Mouse (Mus musculus) ovary, postnatal 14 days (tissue): ENCODE measurements at regions not wholly inside any gene's neighbourhood (a gene's known extent, or its start where the extent isn't known, plus 50 kb on each side); places are given as distances from the start of the nearest gene placed in this dataset.

Source experiments
- DNase-seq: peaks from one replicate; pipeline ENCODE4 v3.0.0; 2022; ENCODE audit warnings: low spot score

DNA sequence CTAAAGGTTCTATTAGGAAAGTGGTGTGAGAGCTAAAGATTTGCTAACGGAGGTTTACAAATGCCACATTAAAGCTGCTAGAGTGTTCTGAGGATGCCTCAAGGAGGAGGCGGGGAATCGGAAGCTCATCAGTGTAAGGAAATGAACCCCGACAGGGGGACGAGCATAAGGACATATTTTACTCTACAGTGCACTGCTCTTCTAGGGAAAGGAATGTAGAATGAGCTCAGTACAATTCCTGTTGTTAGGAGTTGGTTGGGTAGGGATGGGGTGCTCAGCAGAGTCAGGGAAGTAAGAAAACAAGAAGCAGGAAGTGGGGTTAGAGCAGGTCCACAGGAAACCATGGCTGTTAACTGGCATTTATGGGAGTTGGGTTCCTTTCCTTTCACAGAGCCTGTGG lies 54.6 kb downstream of the Mex3b start:
- DNase-seq, result no peak

DNA sequence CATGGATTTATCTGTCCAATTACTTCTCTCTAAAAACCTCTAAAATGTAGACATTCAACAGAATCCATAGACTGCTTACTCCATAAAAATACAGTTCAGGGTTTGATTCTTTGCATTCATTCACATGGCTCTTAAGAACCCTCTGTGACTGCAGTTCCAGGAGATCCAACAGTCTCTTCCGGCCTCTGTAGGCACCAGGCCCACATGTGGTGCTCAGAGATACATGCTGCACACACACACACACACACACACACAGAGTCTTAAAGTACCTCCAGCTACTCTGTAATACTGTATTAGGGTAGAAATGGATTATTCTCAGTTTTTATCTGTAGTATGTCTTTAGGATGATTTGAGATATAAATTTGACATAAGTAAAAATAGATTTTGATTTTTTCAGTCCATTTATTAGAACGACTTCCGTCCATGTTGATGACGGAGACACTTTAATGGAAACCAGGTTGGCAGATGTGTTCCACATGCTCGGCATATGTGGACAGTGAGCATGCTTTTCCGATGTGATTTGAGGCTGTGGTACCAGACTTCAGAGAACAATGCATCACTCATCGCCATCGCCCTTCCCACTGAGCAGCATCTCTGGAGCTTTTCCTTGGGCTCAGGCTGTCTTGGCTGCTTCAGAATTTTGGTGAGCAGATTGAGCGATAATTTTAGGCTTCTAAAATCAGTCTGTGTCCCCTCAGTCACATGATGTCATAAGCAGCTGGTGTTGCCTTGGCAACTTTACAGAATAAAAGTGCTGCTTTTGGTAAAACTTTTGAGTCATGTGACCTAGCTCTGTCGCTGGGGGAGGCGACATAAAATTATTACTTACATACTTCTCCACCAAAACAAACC lies 56.3 kb downstream of the Mex3b start:
- no peak for DNase-seq

DNA sequence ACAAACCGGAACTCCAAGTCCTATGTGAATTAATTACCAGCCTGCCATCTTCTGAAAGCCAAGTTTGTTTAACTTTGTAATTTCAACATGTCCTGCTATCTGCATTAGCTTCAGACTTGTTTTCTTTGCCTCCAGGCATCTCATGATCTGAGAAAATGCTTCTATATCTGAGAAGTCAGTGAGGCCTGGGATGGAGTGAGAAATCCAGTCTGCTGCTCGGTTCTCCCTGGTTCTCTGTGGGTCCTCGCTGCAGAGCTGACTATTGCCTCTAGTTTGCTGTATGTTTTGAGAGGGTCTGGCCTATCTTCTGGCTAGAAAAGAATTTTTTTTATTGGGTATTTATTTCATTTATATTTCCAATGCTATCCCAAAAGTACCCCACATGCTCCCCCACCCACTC lies 57.0 kb downstream of the Mex3b start:
- DNase-seq, result no peak

DNA sequence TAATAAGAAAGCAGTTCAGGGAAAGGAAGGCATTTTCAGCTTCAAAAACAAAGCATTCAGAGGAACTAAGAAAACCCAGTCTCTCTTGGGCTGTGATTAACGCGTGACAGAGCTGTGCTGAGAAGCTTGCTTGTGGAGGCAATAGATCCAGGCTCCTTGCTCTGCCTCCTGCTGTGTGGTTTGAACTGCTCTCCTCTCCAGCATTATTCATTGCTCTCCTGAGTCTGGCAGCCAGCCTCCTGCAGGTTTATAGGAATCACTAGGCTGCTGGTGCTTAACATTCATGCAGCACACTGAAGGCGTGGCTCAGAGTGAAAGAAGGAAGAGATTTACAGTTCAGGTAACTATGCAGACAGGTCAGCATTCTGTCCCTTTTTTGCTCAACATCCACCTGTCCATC lies 71.2 kb downstream of the Mex3b start:
- DNase-seq, result no peak

DNA sequence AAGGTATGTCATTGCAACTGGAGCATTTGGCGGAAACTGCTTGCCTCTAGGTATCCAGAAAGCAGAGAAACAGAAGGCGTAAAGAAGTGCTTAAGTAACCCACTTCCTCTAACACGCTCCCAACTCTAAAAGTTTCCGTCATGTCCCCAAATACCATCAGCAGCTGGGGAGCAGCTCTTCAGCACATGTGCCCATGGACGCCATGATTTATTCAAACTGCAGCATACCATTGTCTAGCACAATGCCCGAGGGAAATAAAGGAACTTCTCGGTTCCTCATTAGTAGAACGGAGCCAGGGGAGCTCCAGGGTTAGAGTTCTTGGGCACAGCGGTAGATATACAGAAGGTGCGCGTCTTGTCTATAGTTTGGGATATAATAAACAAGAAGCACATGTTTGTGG lies 72.4 kb downstream of the Mex3b start:
- DNase-seq, result no peak

DNA sequence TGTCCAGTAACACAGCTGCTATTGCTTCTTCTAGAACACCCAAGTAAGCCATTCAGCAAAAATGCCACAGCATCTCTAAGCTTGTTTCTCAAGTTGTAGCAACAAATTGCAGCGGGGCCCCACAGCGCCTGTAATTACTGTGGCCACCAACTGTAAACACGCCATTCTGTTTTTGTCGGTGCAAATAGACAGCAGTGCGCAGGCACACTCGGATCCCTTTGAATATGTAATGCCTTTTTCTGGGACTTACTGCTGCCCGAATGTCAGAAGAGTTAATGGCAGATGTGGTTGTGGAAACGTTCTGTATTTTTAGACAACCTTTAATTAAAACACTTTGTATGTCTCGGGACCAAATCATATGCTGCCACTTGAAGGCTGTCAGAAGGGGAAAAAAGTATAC lies 76.2 kb downstream of the Mex3b start:
- DNase-seq, result no peak

DNA sequence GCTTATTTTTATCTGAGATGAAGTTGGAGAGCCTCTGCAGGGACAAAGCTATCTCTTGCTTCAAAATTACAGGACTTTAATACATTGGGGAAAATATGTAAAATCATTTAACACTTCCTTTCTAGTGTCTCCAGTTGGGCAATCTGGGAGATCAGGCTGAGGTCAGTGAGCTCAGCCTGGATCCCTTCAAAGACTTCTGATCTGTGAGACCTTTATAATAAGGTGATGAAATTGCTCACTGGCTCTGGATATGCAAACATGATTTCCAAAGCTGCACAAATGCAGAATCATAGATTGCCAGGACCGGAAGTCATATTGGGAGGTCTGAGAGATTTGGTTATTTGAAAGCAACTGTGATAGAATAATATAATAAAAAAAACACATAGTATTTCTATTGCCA lies 76.7 kb downstream of the Mex3b start:
- DNase-seq, result no peak

DNA sequence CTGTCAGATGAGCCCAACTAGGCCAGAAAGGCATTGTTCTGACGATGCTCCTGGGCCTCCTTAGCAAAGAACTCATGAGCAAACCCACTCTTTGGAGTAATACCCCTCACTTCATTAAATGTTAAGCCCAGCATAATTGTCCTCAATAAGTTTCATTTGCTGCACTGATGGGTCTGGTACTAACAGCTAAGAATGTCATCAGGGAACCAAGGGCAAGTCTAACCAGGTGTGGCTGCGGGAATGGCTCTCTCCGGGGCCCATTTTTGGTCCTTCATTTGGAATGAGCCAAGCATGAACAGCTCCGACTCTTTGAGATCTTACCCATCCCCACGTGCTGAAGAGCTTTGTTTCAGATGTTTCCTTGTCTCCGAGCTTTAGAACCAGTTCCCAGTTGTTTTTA lies 82.2 kb downstream of the Mex3b start:
- no peak for DNase-seq

DNA sequence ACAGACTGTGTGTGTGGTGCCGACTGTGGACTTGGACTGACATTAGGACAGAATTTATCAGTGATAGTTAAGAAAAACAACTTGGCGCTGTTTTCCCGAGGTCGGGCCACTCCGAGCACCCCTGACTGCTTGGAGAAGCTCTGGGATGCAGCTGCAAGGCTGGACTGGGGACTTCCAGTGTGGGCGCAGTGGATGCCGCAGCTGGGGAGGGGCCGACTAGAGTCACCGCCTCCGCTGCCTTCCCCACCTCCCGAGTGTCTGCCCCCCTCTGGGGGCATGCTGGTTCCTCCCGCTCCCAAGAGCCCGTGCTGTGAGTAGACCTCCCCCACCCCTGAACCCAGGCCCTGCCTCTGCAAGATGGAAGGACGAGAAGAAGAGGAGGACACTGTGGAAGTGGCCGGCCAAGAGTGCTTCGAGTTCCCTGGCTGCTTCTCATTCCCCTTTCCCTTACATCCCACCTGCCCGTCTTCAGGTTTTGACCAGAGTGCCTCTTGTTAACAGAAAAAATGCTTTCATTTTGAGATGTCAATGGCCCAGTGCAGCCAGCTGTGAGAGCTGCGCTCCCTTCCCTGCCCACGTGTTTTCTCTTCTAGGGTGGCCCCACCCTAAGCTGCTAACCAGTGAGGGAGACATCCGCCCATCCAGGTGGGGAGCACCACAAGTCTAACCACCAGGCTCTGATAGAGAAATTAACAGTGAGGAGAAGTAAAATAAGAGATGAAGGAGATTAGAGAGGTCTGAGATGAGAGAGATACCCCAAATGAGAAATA lies 90.3 kb downstream of the Mex3b start:
- no peak for DNase-seq

DNA sequence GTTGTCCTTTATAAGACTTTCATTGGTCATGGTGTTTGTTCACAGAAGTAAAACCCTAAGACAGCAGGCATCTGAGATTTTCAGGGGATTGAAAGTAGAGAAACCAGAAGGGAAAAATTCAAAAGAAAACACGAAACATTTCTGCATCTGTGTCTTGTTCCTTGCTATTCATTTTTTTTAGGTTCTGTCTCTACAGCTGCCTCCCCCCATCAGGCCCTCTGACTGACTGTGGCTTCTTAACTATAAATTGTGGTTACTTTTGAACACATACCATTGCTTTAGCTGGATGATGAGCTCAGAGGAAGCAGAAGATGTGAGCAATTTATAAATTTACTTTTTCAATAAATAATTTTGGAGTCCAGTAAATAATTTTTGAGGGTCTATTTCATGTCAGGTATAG lies 103.5 kb downstream of the Mex3b start:
- DNase-seq, result no peak

DNA sequence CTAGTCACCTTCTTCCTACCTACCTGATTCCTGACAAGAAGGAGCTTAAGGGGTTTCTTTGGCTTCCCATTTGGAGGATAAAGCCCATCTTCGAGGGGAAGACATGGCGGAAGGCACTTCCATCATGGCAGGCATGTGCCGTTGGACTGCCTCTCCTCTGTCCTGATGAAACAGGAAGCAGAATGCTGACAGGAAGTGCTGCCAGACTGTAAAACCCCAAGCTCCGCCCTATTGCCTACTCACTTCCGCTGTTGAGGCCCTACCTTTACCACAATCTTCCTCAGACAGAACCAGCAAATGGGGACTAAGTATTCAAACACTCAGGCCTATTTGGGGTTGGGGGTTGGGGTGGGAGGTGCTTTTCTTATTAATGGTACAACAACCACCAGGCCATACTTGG lies 104.1 kb downstream of the Mex3b start:
- no peak for DNase-seq

DNA sequence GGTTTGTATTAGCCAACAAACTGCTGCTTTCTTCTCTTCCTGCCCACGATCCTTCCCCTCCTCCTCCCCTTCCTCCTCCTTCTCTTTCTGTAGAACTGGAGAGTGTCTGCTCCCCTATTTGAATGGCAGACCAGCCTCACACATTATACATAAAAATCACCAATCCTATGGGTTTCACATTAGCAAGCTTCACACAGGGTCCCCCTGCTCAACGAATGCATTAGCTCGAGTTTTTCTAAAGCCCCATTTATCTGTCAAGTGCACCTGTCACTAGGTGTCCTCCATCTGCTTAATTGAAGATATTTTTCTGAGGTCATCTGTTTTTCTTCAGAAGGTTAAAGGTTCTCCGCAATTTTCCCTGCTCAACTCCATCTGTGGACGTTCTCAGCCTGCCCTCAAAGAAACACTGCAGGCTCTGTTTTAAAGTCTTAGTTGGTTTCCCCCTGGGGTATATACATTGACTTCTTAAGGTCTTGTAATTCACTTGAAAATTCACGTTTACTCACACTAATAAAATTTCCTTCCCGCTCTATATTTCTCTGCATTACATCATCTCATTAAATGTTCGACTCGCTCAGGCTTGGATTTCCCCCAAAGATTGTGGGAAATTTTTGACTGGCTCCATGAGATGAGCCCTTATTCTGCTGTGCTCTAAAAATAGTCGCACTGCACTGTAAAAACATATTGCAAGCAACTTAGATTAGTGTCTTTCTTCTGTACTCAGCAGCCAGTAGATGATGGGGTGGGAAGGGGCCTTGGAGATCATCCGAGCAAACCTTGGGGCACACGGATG lies 105.3 kb downstream of the Mex3b start:
- no peak for DNase-seq

DNA sequence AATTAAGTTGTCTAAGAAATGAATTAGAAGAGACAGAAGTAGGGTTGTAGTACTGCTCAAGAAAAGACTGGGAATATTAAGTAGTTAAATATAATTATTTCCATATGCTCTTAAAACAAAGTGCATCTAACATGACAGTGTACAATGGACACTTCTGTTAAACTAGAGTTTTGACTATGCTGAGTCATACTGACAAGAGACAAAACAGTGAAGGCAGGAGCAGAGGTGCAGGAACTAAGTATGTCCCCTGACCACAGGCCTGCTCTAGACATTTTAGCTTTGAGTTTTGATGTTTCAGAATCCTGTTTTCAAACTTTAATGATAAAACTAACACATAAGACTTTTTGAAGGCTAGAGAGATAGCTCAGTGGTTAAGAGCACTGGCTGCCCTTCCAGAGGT lies 123.6 kb downstream of the Mex3b start:
- DNase-seq, result no peak

DNA sequence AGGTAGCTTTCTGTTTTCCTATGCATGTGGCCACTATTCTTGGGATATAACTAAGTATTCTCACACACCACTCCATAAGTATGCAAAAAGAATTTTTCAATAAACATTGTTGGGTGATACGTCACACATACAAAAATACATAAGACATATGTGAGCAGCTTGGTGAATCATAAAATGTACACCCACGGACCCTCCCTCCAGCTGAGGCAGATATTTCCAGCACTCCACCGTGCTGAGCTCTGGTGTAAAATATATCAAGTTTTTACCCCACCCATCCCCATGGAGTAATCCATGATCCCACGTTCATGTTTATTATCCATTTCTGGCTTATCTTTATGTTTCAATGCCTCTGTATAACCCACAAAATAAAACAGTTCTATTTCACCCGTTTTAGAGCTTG lies 126.0 kb downstream of the Mex3b start:
- no peak for DNase-seq

DNA sequence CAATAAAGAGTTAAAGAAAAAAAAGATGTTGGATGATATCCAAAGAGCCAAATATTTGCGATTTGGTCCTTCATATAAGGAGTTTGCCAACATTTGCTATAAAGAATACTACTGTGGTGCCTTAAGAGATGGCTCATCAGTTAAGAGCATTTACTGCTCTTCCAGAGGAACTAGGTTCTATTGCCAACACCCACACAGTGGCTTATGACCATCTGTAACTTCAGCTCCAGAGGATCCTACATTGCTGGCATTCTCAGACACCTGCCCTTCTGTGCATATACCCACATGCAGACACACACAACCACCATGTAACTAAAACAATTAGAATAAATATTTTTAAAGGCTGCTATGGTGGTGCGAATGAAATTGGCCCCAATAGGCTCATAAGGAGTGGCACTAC lies 131.7 kb downstream of the Mex3b start:
- DNase-seq, result no peak

DNA sequence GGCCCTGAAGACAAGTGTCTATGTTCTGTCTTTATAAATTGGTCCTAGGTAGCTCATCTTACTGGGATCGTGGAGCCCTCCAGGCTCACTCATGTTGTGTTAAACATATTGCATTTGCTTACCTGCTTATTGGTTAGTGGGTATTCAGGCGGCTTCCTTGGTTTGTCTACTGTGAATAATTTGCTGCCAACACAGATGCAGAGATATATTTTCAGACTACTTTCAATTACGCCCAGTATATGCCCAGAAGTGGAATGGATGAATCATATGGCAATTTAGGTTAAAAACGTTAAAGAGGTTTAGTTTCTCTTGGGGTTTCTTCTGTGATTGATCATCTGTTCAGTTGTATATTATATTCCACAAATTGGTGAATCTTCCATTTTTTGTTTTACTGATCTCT lies 140.4 kb downstream of the Mex3b start:
- no peak for DNase-seq

DNA sequence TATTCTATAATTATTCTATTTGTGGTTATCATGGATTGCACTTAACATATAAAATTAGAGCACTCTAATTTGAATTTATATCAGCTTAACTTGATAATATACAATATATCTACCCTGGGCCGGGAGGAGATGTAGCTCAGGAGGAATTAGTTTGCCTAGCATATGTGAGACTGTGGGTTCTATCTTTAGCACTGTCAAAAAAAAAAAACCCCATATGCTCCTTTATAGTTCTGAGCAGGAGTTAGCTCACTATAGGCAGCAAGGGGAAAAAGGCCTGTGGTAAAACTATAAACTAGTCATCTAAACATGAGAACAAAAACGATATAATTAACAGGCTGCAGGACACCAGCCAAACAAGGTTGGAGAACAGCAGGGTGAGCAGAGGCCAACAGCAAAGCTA lies 145.0 kb downstream of the Mex3b start:
- no peak for DNase-seq

DNA sequence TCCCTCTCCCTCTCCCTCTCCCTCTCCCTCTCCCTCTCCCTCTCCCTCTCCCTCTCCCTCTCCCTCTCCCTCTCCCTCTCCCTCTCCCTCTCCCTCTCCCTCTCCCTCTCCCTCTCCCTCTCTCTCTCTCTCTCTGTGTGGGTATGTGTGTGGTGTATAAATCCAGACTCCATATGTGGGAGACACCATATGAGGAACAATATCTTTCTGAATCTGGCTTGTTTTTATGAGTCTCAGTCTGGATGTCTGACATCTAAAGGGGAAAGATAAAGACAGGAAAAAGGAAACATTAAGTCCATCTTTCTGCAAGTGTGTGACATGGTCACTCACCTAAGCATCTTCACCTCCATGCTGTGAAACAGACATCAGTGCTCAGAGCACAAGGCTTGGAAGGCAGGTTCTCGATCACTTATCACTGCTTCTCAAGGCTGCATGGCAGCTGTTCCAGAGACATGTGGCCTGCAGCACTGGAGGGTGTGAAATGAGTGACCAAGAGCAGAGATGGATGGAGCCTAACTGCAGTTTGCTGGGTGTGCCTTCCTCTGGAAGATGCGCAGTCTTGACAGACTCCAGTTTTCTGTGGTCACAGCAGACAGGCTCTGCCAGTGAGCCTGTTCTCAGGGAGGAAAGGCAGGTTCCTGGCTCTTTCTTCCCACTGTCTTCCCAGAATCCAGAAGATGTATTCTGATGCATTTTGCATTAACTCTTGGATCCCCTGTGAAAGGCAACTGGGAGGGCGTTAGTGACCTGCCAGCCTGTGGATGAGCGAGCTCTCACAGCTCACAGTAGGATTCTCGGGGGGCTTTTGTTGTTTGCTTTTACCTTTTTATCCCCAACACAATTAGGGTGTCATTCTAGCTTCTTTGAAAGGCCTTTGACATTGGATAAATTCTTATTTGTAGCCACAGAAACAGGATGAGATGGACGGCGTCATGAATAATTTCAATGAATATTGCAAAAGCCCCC lies 147.9 kb downstream of the Mex3b start:
- no peak for DNase-seq

DNA sequence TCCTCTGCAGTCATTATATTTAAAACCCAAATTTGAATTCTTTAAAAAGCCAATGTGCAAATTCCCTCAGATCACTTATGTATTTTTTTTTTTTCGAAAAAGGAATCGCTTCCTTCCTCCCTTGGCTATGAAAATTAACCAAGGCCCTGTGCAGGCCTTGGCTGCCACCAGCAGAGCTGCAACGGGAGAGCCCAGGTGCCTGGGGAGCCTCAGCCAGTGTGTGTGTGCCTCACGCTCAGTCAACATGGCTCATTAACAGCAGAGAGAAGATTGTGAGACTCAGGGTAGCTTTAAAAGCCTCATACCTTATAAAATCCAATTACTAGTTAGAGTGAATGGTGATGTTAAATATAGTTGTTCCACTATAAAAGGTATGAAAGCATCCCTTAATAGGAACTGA lies 148.6 kb downstream of the Mex3b start:
- DNase-seq, result no peak

DNA sequence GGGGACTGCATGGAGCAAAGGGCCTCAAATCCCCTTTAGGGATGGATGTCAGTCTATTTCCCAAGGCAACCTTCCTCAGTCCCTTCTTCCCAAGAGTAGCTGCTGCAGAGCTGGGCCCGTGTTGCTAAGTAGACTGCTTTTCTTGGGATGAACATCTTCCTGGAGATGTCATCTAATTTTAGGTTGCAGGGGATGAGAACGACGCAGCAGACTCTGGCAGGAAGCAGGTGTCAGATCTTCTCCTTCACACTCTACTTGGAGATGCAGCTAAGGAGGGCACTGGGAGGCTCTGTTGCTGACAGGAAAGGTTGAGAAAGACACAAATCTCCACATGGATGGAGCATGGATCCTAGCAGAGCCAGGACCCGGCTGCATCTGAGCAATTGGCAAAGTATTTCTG lies 149.4 kb downstream of the Mex3b start:
- DNase-seq, result no peak

DNA sequence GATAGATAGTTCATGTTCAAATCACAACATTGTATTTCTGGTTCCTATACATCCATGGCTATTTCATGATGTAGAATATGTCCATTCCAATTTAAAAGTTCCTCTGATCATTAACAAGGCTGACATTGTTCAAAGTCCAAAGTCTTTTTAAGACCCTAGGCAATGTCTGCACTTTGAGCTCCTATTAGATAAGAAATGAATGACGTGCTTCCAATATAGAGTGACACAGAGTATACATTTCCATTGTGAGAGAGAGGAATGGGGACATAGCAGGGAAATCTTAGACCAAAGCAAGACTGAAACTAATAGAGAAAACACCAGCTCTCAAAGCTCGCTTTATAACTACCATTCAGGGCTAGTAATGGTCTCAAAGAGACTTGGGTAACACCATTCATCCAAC lies 153.5 kb downstream of the Mex3b start:
- no peak for DNase-seq

DNA sequence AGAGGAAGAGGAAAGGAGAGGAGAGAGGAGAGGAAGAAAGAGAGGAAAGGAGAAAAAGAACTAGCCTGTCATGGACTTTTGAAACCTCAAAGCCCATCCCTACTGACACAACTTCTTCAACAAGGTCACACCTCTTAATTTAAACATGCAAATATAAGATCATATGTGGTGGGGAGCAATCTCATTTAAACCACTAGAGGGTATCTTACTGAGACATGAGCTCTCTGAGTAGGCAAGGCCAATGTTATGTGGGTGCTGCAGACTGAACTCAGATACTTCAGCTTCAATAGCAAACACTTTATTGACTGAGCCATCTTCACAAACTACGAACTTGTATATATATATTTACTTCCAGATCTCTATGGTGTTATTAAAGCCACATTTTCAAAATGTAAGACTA lies 156.9 kb downstream of the Mex3b start:
- DNase-seq, result no peak
